Mouse (Mus musculus) lung, adult 2 months (tissue): ENCODE results near the gene Qrfp. TPM values are rescaled to one million over a fixed set of nuclear protein-coding genes. Genes with fewer than 3 reads are reported as not detected.

ENCODE experiments used
- DNase-seq: peaks from one replicate; pipeline ENCODE4 v3.0.0; 2022
- H3K4me1 ChIP-seq: fragments of 200-500 bp; 2 replicates; pipeline ENCODE4 v1.6.1; 2011; ENCODE audit warnings: low read length; ENCODE audit not compliant: control insufficient read depth, insufficient read depth
- H3K4me3 ChIP-seq: fragments of 200-500 bp; replicated peaks from 2 replicates; pipeline ENCODE3; 2011; ENCODE audit warnings: low read depth, mild to moderate bottlenecking, control low read depth, low read length; ENCODE audit errors: extremely low read depth
- CTCF ChIP-seq: fragments of 200-500 bp; IDR thresholded peaks from 2 replicates; pipeline ENCODE4 v1.5.1; 2011; ENCODE audit warnings: mild to moderate bottlenecking, low read length, control low read depth; ENCODE audit not compliant: insufficient read depth
- POLR2A ChIP-seq: fragments of 200-500 bp; IDR thresholded peaks from 2 replicates; pipeline ENCODE4 v1.6.1; 2011; ENCODE audit warnings: low read depth, mild to moderate bottlenecking, control low read depth, low read length, borderline replicate concordance; ENCODE audit errors: extremely low read depth
- WGBS: fragments of 180-500 bp; shearing (Covaris S2); methylation state at CpG from one replicate; pipeline ENCODE4 v1.1.7; 2018; 5-methylcytosine and 5-hydroxymethylcytosine counted together
- polyA plus RNA-seq: library from polyadenylated mRNA; depleted of rRNA; stranded (reverse); fragments of >200 nt; gene quantifications from 2 replicates; pipeline ENCODE4 v1.2.3, GENCODE M21; 2012

Gene Qrfp
- polyA plus RNA-seq, 1 experiment, result 0.13 TPM

GRCm38 (mm10) chr2:31822524-31823371, 12.4 kb upstream of the Qrfp start:
- no peak overlapping the region for H3K4me3 ChIP-seq
- no peak for DNase-seq
- peaks cover 7% of the 10 kb centered on the region for H3K4me1 ChIP-seq

GRCm38 (mm10) chr2:31815367-31815766, 5.0 kb upstream of the Qrfp start:
- no peak for TF ChIP-seq POLR2A
- TF ChIP-seq CTCF, result peak; percentile 56
- 12% methylated on average over 5 of the region's 5 CpGs for WGBS
- Histone ChIP-seq H3K4me1 (no peaks in the 10 kb centered on the region), H3K4me3 (no peak overlapping the region)
- DNase-seq, result peak; percentile 35

More at GRCm38 (mm10) chr2:31822524-31823371, 12.4 kb upstream of the Qrfp start:
- TF ChIP-seq CTCF (no peak), POLR2A (no peak)
- 19% methylated on average over 39 of the region's 39 CpGs for WGBS

- Histone ChIP-seq H3K4me3 (no peak overlapping the region), H3K4me1 (no peaks in the 10 kb centered on the region)
- DNase-seq, result no peak
- TF ChIP-seq CTCF (no peak), POLR2A (no peak)
- WGBS, result 52% methylated on average over 7 of the region's 7 CpGs
Observed at GRCm38 (mm10) chr2:31814699-31815098, 4.3 kb upstream of the Qrfp start.

- no peaks in the 10 kb centered on the region for H3K4me1 ChIP-seq
- WGBS, result 90% methylated on average over 4 of the region's 4 CpGs
- no peak for DNase-seq
- no peak overlapping the region for H3K4me3 ChIP-seq
- no peak for TF ChIP-seq CTCF
- TF ChIP-seq POLR2A, result no peak
Observed at GRCm38 (mm10) chr2:31813641-31814040, 3.3 kb upstream of the Qrfp start.

GRCm38 (mm10) chr2:31811086-31811958, 942 bp upstream of the Qrfp start:
- Histone ChIP-seq H3K4me3 (no peak overlapping the region), H3K4me1 (no peaks in the 10 kb centered on the region)
- 72% methylated on average over 14 of the region's 14 CpGs for WGBS
- TF ChIP-seq CTCF (no peak), POLR2A (no peak)
- no peak for DNase-seq

GRCm38 (mm10) chr2:31809358-31809740, 1.0 kb downstream of the Qrfp start:
- DNase-seq, result no peak
- no peaks in the 10 kb centered on the region for H3K4me1 ChIP-seq
- no peak overlapping the region for H3K4me3 ChIP-seq
- 20% methylated on average over 2 of the region's 2 CpGs for WGBS
- TF ChIP-seq POLR2A, result no peak
- TF ChIP-seq CTCF, result no peak

- WGBS, result 53% methylated on average over 28 of the region's 28 CpGs
- H3K4me1 ChIP-seq, result no peaks in the 10 kb centered on the region
- no peak overlapping the region for H3K4me3 ChIP-seq
- no peak for TF ChIP-seq CTCF
- no peak for TF ChIP-seq POLR2A
- DNase-seq, result no peak
Observed at GRCm38 (mm10) chr2:31808410-31809357, 1.7 kb downstream of the Qrfp start.

- Histone ChIP-seq H3K4me1 (no peaks in the 10 kb centered on the region), H3K4me3 (no peak overlapping the region)
- WGBS, result 58% methylated on average over 9 of the region's 9 CpGs
- TF ChIP-seq POLR2A (no peak), CTCF (no peak)
- DNase-seq, result no peak
Observed at GRCm38 (mm10) chr2:31806639-31807382, 3.6 kb downstream of the Qrfp start.
